Mouse (Mus musculus) forebrain, embryonic 14.5 days (tissue): ENCODE data around the gene Gria3. TPM values are rescaled to one million over a fixed set of nuclear protein-coding genes. Genes with fewer than 3 reads are reported as not detected.

ENCODE experiments used
- ATAC-seq: fragments of 200-750 bp; cut with Nextera tagmentation; 2 replicates; pipeline ENCODE4 v1.8.0; 2017; ENCODE audit warnings: mild to moderate bottlenecking, moderate library complexity
- DNase-seq: peaks from one replicate; pipeline ENCODE4 v3.0.0-alpha.2; 2015; ENCODE audit warnings: low spot score
- H3K27ac ChIP-seq: fragments of 300-500 bp; sonication (generic); 2 replicates; pipeline ENCODE4 v1.5.1; 2014; ENCODE audit warnings: low read depth, mild to moderate bottlenecking, control low read depth, low read length, moderate library complexity
- H3K27me3 ChIP-seq: fragments of 300-500 bp; sonication (generic); replicated peaks from 2 replicates; pipeline ENCODE4 v1.6.1; 2014; ENCODE audit warnings: low read length, control low read depth, mixed read lengths; ENCODE audit not compliant: control insufficient read depth, insufficient read depth
- H3K36me3 ChIP-seq: fragments of 300-500 bp; sonication (generic); 2 replicates; pipeline ENCODE4 v1.6.1; 2014; ENCODE audit warnings: low read length, control low read depth; ENCODE audit not compliant: control insufficient read depth, insufficient read depth
- H3K4me1 ChIP-seq: fragments of 300-500 bp; sonication (generic); 2 replicates; pipeline ENCODE4 v1.6.1; 2014; ENCODE audit warnings: antibody characterized with exemption, low read length, control low read depth; ENCODE audit not compliant: control insufficient read depth, insufficient read depth
- H3K4me2 ChIP-seq: fragments of 300-500 bp; sonication (generic); 2 replicates; pipeline ENCODE4 v1.6.1; 2014; ENCODE audit warnings: mild to moderate bottlenecking, control low read depth, low read length
- H3K4me3 ChIP-seq: fragments of 300-500 bp; sonication (generic); 2 replicates; pipeline ENCODE4 v1.5.1; 2014; ENCODE audit warnings: low read depth, low read length, control low read depth
- H3K9ac ChIP-seq: fragments of 300-500 bp; sonication (generic); 2 replicates; pipeline ENCODE4 v1.6.1; 2014; ENCODE audit warnings: mild to moderate bottlenecking, low read length, control low read depth, moderate library complexity
- H3K9me3 ChIP-seq: fragments of 300-500 bp; sonication (generic); replicated peaks from 2 replicates; pipeline ENCODE4 v1.6.1; 2016; ENCODE audit warnings: low read length, control low read depth, mixed read lengths; ENCODE audit not compliant: control insufficient read depth
- WGBS: fragments of 180-500 bp; shearing (Covaris S2); extraction: QIAGEN DNeasy Blood & Tissue Kit; methylation state at CpG from one replicate; pipeline ENCODE4 v1.1.7; 2014; 5-methylcytosine and 5-hydroxymethylcytosine counted together
- polyA plus RNA-seq: library from polyadenylated mRNA; unstranded; fragments of >200 nt; fragmentation: Nextera tagmentation; extraction: Ambion mirVana; gene quantifications from 2 replicates; pipeline ENCODE4 v1.2.1, GENCODE M21; 2014

The Gria3 gene
- polyA plus RNA-seq, 1 experiment from 2014 or later: 6.7 TPM

DNA sequence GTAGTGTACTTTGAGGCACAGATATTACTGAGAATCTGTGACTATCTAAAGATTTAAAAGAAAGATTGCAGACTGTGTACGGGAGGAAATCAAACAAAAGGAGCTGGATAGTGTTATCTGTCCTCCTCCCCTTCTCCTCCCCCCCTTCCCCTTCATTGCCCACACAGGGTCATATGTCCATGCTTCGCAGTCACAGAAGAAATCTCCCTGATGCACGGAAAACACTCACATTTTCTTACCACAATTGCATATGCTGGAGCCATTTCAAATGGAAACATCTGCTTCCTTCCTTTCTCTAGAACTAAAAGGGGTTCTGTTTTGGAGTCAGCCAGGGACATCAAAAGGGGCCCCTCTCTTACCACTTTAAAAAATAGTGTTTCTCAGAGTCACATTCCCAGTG, 114.3 kb downstream of the Gria3 start:
- Histone ChIP-seq H3K27me3 (no peaks in the 10 kb centered on the region), H3K4me3 (no peak overlapping the region), H3K4me2 (no peak overlapping the region), H3K9me3 (no peaks in the 10 kb centered on the region), H3K9ac (no peak overlapping the region), H3K36me3 (no peaks in the 10 kb centered on the region), H3K4me1 (no peaks in the 10 kb centered on the region), H3K27ac (no peak overlapping the region)
- 84% methylated on average over 3 of the region's 3 CpGs for WGBS
- ATAC-seq (no peak), DNase-seq (no peak)

DNA sequence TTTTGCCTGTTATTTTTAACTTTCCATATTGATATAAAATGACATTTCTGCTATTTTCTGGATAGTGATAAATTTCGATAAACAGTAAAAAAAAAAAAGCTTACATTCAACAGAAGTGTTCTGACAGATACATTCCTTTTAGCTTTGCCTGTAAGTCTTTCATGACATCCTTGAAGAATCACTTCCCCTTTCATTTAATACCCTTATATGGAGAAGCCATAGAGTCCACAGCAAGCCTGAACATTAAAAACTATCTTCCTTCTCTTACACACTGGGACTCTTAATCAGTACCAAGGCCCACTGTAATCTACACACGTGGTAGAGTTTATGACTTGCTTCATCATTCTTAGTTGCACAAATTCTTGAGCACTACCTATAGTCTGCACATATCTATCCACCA, 131.9 kb downstream of the Gria3 start:
- 76% methylated on average over 2 of the region's 2 CpGs for WGBS
- Histone ChIP-seq H3K9ac (no peak overlapping the region), H3K4me1 (no peaks in the 10 kb centered on the region), H3K4me2 (no peak overlapping the region), H3K4me3 (no peak overlapping the region), H3K27me3 (no peaks in the 10 kb centered on the region), H3K27ac (no peak overlapping the region), H3K36me3 (no peaks in the 10 kb centered on the region), H3K9me3 (no peaks in the 10 kb centered on the region)
- DNase-seq (no peak), ATAC-seq (no peak)

GRCm38 (mm10) chrX:41535886-41536285, 135.2 kb downstream of the Gria3 start:
- ATAC-seq: no peak
- H3K4me3 ChIP-seq: no peak overlapping the region
- no peaks in the 10 kb centered on the region for H3K36me3 ChIP-seq
- H3K27ac ChIP-seq: no peak overlapping the region
- H3K4me2 ChIP-seq: no peak overlapping the region
- 73% methylated on average over 2 of the region's 2 CpGs for WGBS
- no peak for DNase-seq
- no peaks in the 10 kb centered on the region for H3K27me3 ChIP-seq
- no peaks in the 10 kb centered on the region for H3K4me1 ChIP-seq
- H3K9ac ChIP-seq: no peak overlapping the region
- H3K9me3 ChIP-seq: no peaks in the 10 kb centered on the region

GRCm38 (mm10) chrX:41562296-41563060, 161.8 kb downstream of the Gria3 start:
- ATAC-seq: no peak

GRCm38 (mm10) chrX:41564898-41565297, 164.2 kb downstream of the Gria3 start:
- no peak overlapping the region for H3K4me2 ChIP-seq
- DNase-seq (no peak), ATAC-seq (no peak)
- H3K9ac ChIP-seq: no peak overlapping the region
- no peaks in the 10 kb centered on the region for H3K9me3 ChIP-seq
- H3K27me3 ChIP-seq: no peaks in the 10 kb centered on the region
- H3K4me1 ChIP-seq: no peaks in the 10 kb centered on the region
- no peak overlapping the region for H3K4me3 ChIP-seq
- 77% methylated on average over 2 of the region's 2 CpGs for WGBS
- no peaks in the 10 kb centered on the region for H3K36me3 ChIP-seq
- H3K27ac ChIP-seq: no peak overlapping the region

More at GRCm38 (mm10) chrX:41562296-41563060, 161.8 kb downstream of the Gria3 start:
- no peak overlapping the region for H3K27ac ChIP-seq
- no peak for DNase-seq
- H3K4me2 ChIP-seq: no peak overlapping the region
- no peak overlapping the region for H3K4me3 ChIP-seq
- no peaks in the 10 kb centered on the region for H3K27me3 ChIP-seq
- H3K9me3 ChIP-seq: no peaks in the 10 kb centered on the region
- H3K9ac ChIP-seq: no peak overlapping the region
- 68% methylated on average over 6 of the region's 6 CpGs for WGBS
- H3K4me1 ChIP-seq: no peaks in the 10 kb centered on the region
- H3K36me3 ChIP-seq: no peaks in the 10 kb centered on the region

GRCm38 (mm10) chrX:41573079-41573478, 172.4 kb downstream of the Gria3 start:
- Histone ChIP-seq H3K4me2 (no peak overlapping the region), H3K9me3 (no peaks in the 10 kb centered on the region), H3K27me3 (no peaks in the 10 kb centered on the region), H3K27ac (no peak overlapping the region), H3K9ac (no peak overlapping the region), H3K4me1 (no peaks in the 10 kb centered on the region), H3K4me3 (no peak overlapping the region), H3K36me3 (no peaks in the 10 kb centered on the region)
- WGBS: 81% methylated on average over 1 of the region's 1 CpGs
- ATAC-seq: no peak
- DNase-seq: no peak

DNA sequence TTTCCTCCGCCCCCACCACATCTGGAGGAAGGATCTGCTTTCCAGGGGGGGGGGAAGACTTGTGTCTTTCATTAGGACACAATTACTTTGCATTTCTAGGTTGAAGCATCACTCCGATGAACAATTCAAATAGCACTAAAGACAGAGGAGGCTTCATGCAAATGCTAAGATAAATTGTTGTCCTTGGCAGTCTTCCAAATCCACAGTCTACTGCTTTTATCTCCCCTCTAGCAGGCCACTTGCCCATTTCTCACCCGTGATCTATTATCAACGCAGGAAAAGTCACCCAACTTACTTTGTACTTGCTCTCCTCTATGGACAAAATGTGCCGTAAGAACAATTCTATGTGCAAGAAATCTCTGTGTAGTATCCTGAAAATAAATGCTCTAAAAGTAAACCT, 178.1 kb downstream of the Gria3 start:
- Histone ChIP-seq H3K4me2 (no peak overlapping the region), H3K36me3 (no peaks in the 10 kb centered on the region), H3K4me3 (no peak overlapping the region), H3K9ac (no peak overlapping the region), H3K9me3 (no peaks in the 10 kb centered on the region), H3K4me1 (no peaks in the 10 kb centered on the region), H3K27me3 (no peaks in the 10 kb centered on the region), H3K27ac (no peak overlapping the region)
- ATAC-seq (no peak), DNase-seq (no peak)
- WGBS: 62% methylated on average over 5 of the region's 5 CpGs

DNA sequence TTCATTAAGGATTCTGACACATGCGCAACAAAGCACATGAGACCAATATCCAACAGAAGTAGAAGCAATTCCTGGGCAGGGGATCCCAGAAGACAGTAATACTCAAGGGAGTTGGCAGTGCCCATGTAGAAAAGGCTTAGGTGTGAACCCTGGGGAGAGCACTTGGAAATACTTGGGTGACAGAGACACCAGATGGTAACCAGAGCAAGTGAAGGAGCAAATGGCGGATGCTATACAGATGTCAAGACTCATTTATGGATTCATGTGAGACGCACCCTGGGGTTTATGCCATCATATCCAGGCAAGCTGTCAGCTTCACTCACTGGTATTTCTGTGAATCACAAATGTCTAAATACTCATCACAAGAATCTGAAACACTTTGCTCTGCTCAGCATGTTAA, 187.0 kb downstream of the Gria3 start:
- no peak overlapping the region for H3K27ac ChIP-seq
- H3K36me3 ChIP-seq: no peaks in the 10 kb centered on the region
- no peak overlapping the region for H3K4me2 ChIP-seq
- no peak overlapping the region for H3K4me3 ChIP-seq
- ATAC-seq (peak; percentile 60; the same call in 1 of the 2 replicates), DNase-seq (peak; percentile 49)
- H3K4me1 ChIP-seq: no peaks in the 10 kb centered on the region
- 84% methylated on average over 3 of the region's 3 CpGs for WGBS
- H3K9me3 ChIP-seq: no peaks in the 10 kb centered on the region
- H3K9ac ChIP-seq: no peak overlapping the region
- no peaks in the 10 kb centered on the region for H3K27me3 ChIP-seq

DNA sequence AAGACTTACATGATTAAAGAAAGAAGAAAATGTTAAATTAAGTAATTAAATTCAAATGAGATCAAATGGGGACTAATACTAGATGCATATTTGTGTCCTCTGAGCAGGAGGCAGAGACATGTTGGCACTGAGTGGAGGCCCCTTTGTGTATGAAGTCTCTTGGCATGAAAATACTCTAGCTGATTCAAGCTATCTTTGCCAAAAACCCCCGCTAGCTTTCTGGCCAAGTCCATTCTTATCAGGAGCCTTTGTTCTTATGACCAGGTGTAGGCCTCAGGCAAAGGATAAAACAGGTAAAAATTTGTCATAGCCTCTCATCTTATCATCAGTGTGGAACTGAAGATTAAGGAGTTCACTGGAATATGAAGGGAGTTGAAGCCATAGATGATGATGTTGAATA, 206.5 kb downstream of the Gria3 start:
- 72% methylated on average over 1 of the region's 1 CpGs for WGBS
- Histone ChIP-seq H3K27me3 (no peaks in the 10 kb centered on the region), H3K27ac (no peak overlapping the region), H3K4me2 (no peak overlapping the region), H3K4me1 (no peaks in the 10 kb centered on the region), H3K9me3 (no peaks in the 10 kb centered on the region), H3K4me3 (no peak overlapping the region), H3K36me3 (no peaks in the 10 kb centered on the region), H3K9ac (no peak overlapping the region)
- DNase-seq (peak; percentile 6), ATAC-seq (no peak)
